Mouse (Mus musculus): ENCODE data around the gene Osbpl3.

- TF ChIP-seq CTCF (IDR thresholded peaks at IDR 0.05; ENCODE audit: low read depth, low read length): no peak
- no peak for TF ChIP-seq POLR2A (IDR thresholded peaks at IDR 0.05; ENCODE audit: extremely low read depth, insufficient read depth, low read length)
These were observed 141.5 kb downstream of the Osbpl3 start for GRCm38 (mm10) chr6:50314406-50315071.
